Mouse (Mus musculus): ENCODE measurements around the gene 4930469K13Rik. TPM values are rescaled to one million over a fixed set of nuclear protein-coding genes. Genes with fewer than 3 reads are reported as not detected.
A peak's percentile ranks its signal among the peaks of the same experiment; 100 is the strongest.

4930469K13Rik gene
- polyA plus RNA-seq, 1 experiment from 2014 or later = not detected

GRCm38 (mm10) chr11:34073776-34074175 lies 24.6 kb downstream of the 4930469K13Rik start:
- Histone ChIP-seq H3K4me2 (ENCODE audit: low read depth, low read length) (no peak overlapping the region), H3K9ac (replicated peaks) (no peak overlapping the region), H3K27ac (ENCODE audit: low read depth) (no peak overlapping the region), H3K27me3 (ENCODE audit: insufficient read depth, low read length) (no peaks in the 10 kb centered on the region), H3K36me3 (replicated peaks; ENCODE audit: insufficient read depth, low read length) (peaks cover 6% of the 10 kb centered on the region), H3K9me3 (ENCODE audit: low read length) (no peaks in the 10 kb centered on the region), H3K4me1 (ENCODE audit: insufficient read depth) (peaks cover 3% of the 10 kb centered on the region; the same call in 1 of the 2 replicates), H3K4me3 (ENCODE audit: low read depth, low read length) (no peak overlapping the region)
- 19% methylated on average over 15 of the region's 15 CpGs for WGBS (ENCODE audit: insufficient replicate concordance)
- DNase-seq (peak; percentile 73), ATAC-seq (no peak)
- TF ChIP-seq EP300 (IDR thresholded peaks at IDR 0.05; ENCODE audit: low read depth) (no peak), CTCF (IDR thresholded peaks at IDR 0.05; ENCODE audit: low read depth) (peak; percentile 88)

- Histone ChIP-seq H3K9me3 (ENCODE audit: low read length) (no peaks in the 10 kb centered on the region), H3K36me3 (replicated peaks; ENCODE audit: insufficient read depth, low read length) (peaks cover 6% of the 10 kb centered on the region), H3K4me3 (ENCODE audit: low read depth, low read length) (no peak overlapping the region), H3K27ac (ENCODE audit: low read depth) (peak overlapping the region; percentile 57; the same call in 1 of the 2 replicates), H3K4me1 (ENCODE audit: insufficient read depth) (peaks cover 3% of the 10 kb centered on the region; the same call in 1 of the 2 replicates), H3K27me3 (ENCODE audit: insufficient read depth, low read length) (no peaks in the 10 kb centered on the region), H3K4me2 (ENCODE audit: low read depth, low read length) (no peak overlapping the region), H3K9ac (replicated peaks) (no peak overlapping the region)
- ATAC-seq = peak; percentile 67
- DNase-seq = peak; percentile 26
- TF ChIP-seq CTCF (IDR thresholded peaks at IDR 0.05; ENCODE audit: low read depth) (no peak), EP300 (IDR thresholded peaks at IDR 0.05; ENCODE audit: low read depth) (no peak)
- WGBS (ENCODE audit: insufficient replicate concordance) = 27% methylated on average over 4 of the region's 4 CpGs
Measured at GRCm38 (mm10) chr11:34072309-34072708, 26.0 kb downstream of the 4930469K13Rik start.

GRCm38 (mm10) chr11:34070596-34070995 lies 27.8 kb downstream of the 4930469K13Rik start:
- no peak for DNase-seq
- no peak overlapping the region for H3K4me2 ChIP-seq (ENCODE audit: low read depth, low read length)
- TF ChIP-seq CTCF (IDR thresholded peaks at IDR 0.05; ENCODE audit: low read depth) (no peak), EP300 (IDR thresholded peaks at IDR 0.05; ENCODE audit: low read depth) (no peak)
- peaks cover 3% of the 10 kb centered on the region; the same call in 1 of the 2 replicates for H3K4me1 ChIP-seq (ENCODE audit: insufficient read depth)
- no peak for ATAC-seq
- H3K4me3 ChIP-seq (ENCODE audit: low read depth, low read length) = no peak overlapping the region
- H3K36me3 ChIP-seq (replicated peaks; ENCODE audit: insufficient read depth, low read length) = peaks cover 6% of the 10 kb centered on the region
- no peaks in the 10 kb centered on the region for H3K9me3 ChIP-seq (ENCODE audit: low read length)
- H3K27ac ChIP-seq (ENCODE audit: low read depth) = no peak overlapping the region
- H3K27me3 ChIP-seq (ENCODE audit: insufficient read depth, low read length) = no peaks in the 10 kb centered on the region
- H3K9ac ChIP-seq (replicated peaks) = no peak overlapping the region

- TF ChIP-seq CTCF (IDR thresholded peaks at IDR 0.05; ENCODE audit: low read depth) (no peak), EP300 (IDR thresholded peaks at IDR 0.05; ENCODE audit: low read depth) (peak; percentile 25; the same call in 1 of the 2 replicates)
- ATAC-seq (peak; percentile 83), DNase-seq (peak; percentile 36)
- Histone ChIP-seq H3K4me3 (ENCODE audit: low read depth, low read length) (no peak overlapping the region), H3K4me1 (ENCODE audit: insufficient read depth) (peaks cover 21% of the 10 kb centered on the region), H3K4me2 (ENCODE audit: low read depth, low read length) (peak overlapping the region; percentile 37), H3K9me3 (ENCODE audit: low read length) (no peaks in the 10 kb centered on the region), H3K9ac (replicated peaks) (no peak overlapping the region), H3K27me3 (ENCODE audit: insufficient read depth, low read length) (no peaks in the 10 kb centered on the region), H3K36me3 (replicated peaks; ENCODE audit: insufficient read depth, low read length) (no peaks in the 10 kb centered on the region; the same call in 1 of the 2 replicates), H3K27ac (ENCODE audit: low read depth) (peak overlapping the region; percentile 63)
- WGBS (ENCODE audit: insufficient replicate concordance) = 24% methylated on average over 5 of the region's 5 CpGs
Measured at GRCm38 (mm10) chr11:34063702-34064485, 34.5 kb downstream of the 4930469K13Rik start.

- Histone ChIP-seq H3K4me2 (ENCODE audit: low read depth, low read length) (peak overlapping the region; percentile 37; the same call in 1 of the 2 replicates), H3K27me3 (ENCODE audit: insufficient read depth, low read length) (no peaks in the 10 kb centered on the region), H3K27ac (ENCODE audit: low read depth) (no peak overlapping the region), H3K4me3 (ENCODE audit: low read depth, low read length) (no peak overlapping the region), H3K9ac (replicated peaks) (no peak overlapping the region), H3K9me3 (ENCODE audit: low read length) (no peaks in the 10 kb centered on the region), H3K4me1 (ENCODE audit: insufficient read depth) (peaks cover 21% of the 10 kb centered on the region), H3K36me3 (replicated peaks; ENCODE audit: insufficient read depth, low read length) (no peaks in the 10 kb centered on the region)
- DNase-seq (no peak), ATAC-seq (no peak)
- TF ChIP-seq CTCF (IDR thresholded peaks at IDR 0.05; ENCODE audit: low read depth) = no peak
- no peak for TF ChIP-seq EP300 (IDR thresholded peaks at IDR 0.05; ENCODE audit: low read depth)
- WGBS (ENCODE audit: insufficient replicate concordance) = 45% methylated on average over 2 of the region's 2 CpGs
Measured at GRCm38 (mm10) chr11:34063257-34063656, 35.1 kb downstream of the 4930469K13Rik start.

GRCm38 (mm10) chr11:34061740-34062139 lies 36.6 kb downstream of the 4930469K13Rik start:
- Histone ChIP-seq H3K9me3 (ENCODE audit: low read length) (no peaks in the 10 kb centered on the region), H3K36me3 (replicated peaks; ENCODE audit: insufficient read depth, low read length) (no peaks in the 10 kb centered on the region), H3K9ac (replicated peaks) (no peak overlapping the region), H3K4me3 (ENCODE audit: low read depth, low read length) (no peak overlapping the region), H3K4me1 (ENCODE audit: insufficient read depth) (peaks cover 21% of the 10 kb centered on the region), H3K4me2 (ENCODE audit: low read depth, low read length) (no peak overlapping the region), H3K27me3 (ENCODE audit: insufficient read depth, low read length) (no peaks in the 10 kb centered on the region), H3K27ac (ENCODE audit: low read depth) (no peak overlapping the region)
- DNase-seq = no peak
- TF ChIP-seq EP300 (IDR thresholded peaks at IDR 0.05; ENCODE audit: low read depth) (no peak), CTCF (IDR thresholded peaks at IDR 0.05; ENCODE audit: low read depth) (no peak)
- no peak for ATAC-seq
- WGBS (ENCODE audit: insufficient replicate concordance) = 22% methylated on average over 6 of the region's 6 CpGs
